Mouse (Mus musculus): ENCODE data around the gene Rtn2. TPM values are rescaled to one million over a fixed set of nuclear protein-coding genes. Genes with fewer than 3 reads are reported as not detected.
A peak's percentile ranks its signal among the peaks of the same experiment; 100 is the strongest.

Rtn2 gene
- total RNA-seq, 1 experiment, result 9.9 TPM

GRCm38 (mm10) chr7:19332709-19333352, 50.4 kb downstream of the Rtn2 start:
- peaks cover 2 to 7% of the 10 kb centered on the region in 2 experiments; a peak in 1 of 4 replicates for H3K4me1 ChIP-seq (ENCODE audit: control insufficient read depth in 2 of 2, insufficient read depth in 2 of 2, low read length in 2 of 2, poor library complexity in 1 of 2)
- no peaks in the 10 kb centered on the region for H3K36me3 ChIP-seq (ENCODE audit: control insufficient read depth, insufficient read depth, low read length, poor library complexity, severe bottlenecking)
- peak overlapping the region; percentile 64 to 74 for H3K4me3 ChIP-seq (ENCODE audit: insufficient read depth in 1 of 2, low read depth in 1 of 2, low read length in 2 of 2, poor library complexity in 1 of 2, severe bottlenecking in 1 of 2)
- no peaks in the 10 kb centered on the region for H3K9me3 ChIP-seq (ENCODE audit: control insufficient read depth, insufficient read depth, low read depth, low read length)
- H3K9ac ChIP-seq (ENCODE audit: insufficient read depth, low read depth, low read length, poor library complexity, severe bottlenecking), result peak overlapping the region; percentile 75
- DNase-seq (ENCODE audit: low read depth, low spot score), result no peak
- H3K27ac ChIP-seq (ENCODE audit: insufficient read depth, low read depth, low read length, poor library complexity, severe bottlenecking), result no peak overlapping the region
- TF ChIP-seq HCFC1 (IDR thresholded peaks at IDR 0.05; ENCODE audit: borderline replicate concordance, insufficient read depth, low read length), result 0 out of 2 replicates have a peak, but pooled peaks have one; percentile 16
- no peak for TF ChIP-seq MAFK (IDR thresholded peaks at IDR 0.05; ENCODE audit: insufficient read depth, low read depth, low read length)
- in situ Hi-C loops (cut with MboI; ENCODE audit: low sequenced_read_pairs in 2 of 2, unreplicated experiment in 2 of 2), result no loop called here

GRCm38 (mm10) chr7:19335583-19335982, 53.2 kb downstream of the Rtn2 start:
- peaks cover 2 to 5% of the 10 kb centered on the region in 2 experiments; a peak in 1 of 4 replicates for H3K4me1 ChIP-seq (ENCODE audit: control insufficient read depth in 2 of 2, insufficient read depth in 2 of 2, low read length in 2 of 2, poor library complexity in 1 of 2)
- DNase-seq (ENCODE audit: low read depth, low spot score), result no peak
- TF ChIP-seq MAFK (IDR thresholded peaks at IDR 0.05; ENCODE audit: insufficient read depth, low read depth, low read length) (no peak), ZC3H11A (IDR thresholded peaks at IDR 0.05; ENCODE audit: borderline replicate concordance, low read depth, low read length) (no peak), ZNF384 (IDR thresholded peaks at IDR 0.05; ENCODE audit: low read depth, low read length) (no peak), HCFC1 (IDR thresholded peaks at IDR 0.05; ENCODE audit: borderline replicate concordance, insufficient read depth, low read length) (no peak), CHD2 (IDR thresholded peaks at IDR 0.05; ENCODE audit: low read depth, low read length) (no peak)
- in situ Hi-C loops (cut with MboI; ENCODE audit: low sequenced_read_pairs in 2 of 2, unreplicated experiment in 2 of 2), result no loop called here
- no peaks in the 10 kb centered on the region for H3K9me3 ChIP-seq (ENCODE audit: control insufficient read depth, insufficient read depth, low read depth, low read length)
- H3K36me3 ChIP-seq (ENCODE audit: control insufficient read depth, insufficient read depth, low read length, poor library complexity, severe bottlenecking), result no peaks in the 10 kb centered on the region
- no peak overlapping the region for H3K9ac ChIP-seq (ENCODE audit: insufficient read depth, low read depth, low read length, poor library complexity, severe bottlenecking)
- no peak overlapping the region for H3K27ac ChIP-seq (ENCODE audit: insufficient read depth, low read depth, low read length, poor library complexity, severe bottlenecking)
- H3K4me3 ChIP-seq (ENCODE audit: insufficient read depth in 1 of 2, low read depth in 1 of 2, low read length in 2 of 2, poor library complexity in 1 of 2, severe bottlenecking in 1 of 2), result no peak overlapping the region

- DNase-seq (ENCODE audit: low read depth, low spot score), result no peak
- no peak overlapping the region for H3K4me3 ChIP-seq (ENCODE audit: insufficient read depth in 1 of 2, low read depth in 1 of 2, low read length in 2 of 2, poor library complexity in 1 of 2, severe bottlenecking in 1 of 2)
- no peaks in the 10 kb centered on the region for H3K36me3 ChIP-seq (ENCODE audit: control insufficient read depth, insufficient read depth, low read length, poor library complexity, severe bottlenecking)
- no peak overlapping the region for H3K9ac ChIP-seq (ENCODE audit: insufficient read depth, low read depth, low read length, poor library complexity, severe bottlenecking)
- no peaks in the 10 kb centered on the region for H3K9me3 ChIP-seq (ENCODE audit: control insufficient read depth, insufficient read depth, low read depth, low read length)
- no peak for TF ChIP-seq ZC3H11A (IDR thresholded peaks at IDR 0.05; ENCODE audit: borderline replicate concordance, low read depth, low read length)
- peaks cover 3 to 15% of the 10 kb centered on the region in 2 experiments; a peak in 2 of 4 replicates for H3K4me1 ChIP-seq (ENCODE audit: control insufficient read depth in 2 of 2, insufficient read depth in 2 of 2, low read length in 2 of 2, poor library complexity in 1 of 2)
- H3K27ac ChIP-seq (ENCODE audit: insufficient read depth, low read depth, low read length, poor library complexity, severe bottlenecking), result no peak overlapping the region
- in situ Hi-C loops (cut with MboI; ENCODE audit: low sequenced_read_pairs in 2 of 2, unreplicated experiment in 2 of 2), result no loop called here
Observed at GRCm38 (mm10) chr7:19337122-19337521, 54.7 kb downstream of the Rtn2 start.

- no peak for DNase-seq (ENCODE audit: low read depth, low spot score)
- TF ChIP-seq MAFK (IDR thresholded peaks at IDR 0.05; ENCODE audit: insufficient read depth, low read depth, low read length), result no peak
- TF ChIP-seq HCFC1 (IDR thresholded peaks at IDR 0.05; ENCODE audit: borderline replicate concordance, insufficient read depth, low read length), result no peak
- no peak for TF ChIP-seq ZNF384 (IDR thresholded peaks at IDR 0.05; ENCODE audit: low read depth, low read length)
- TF ChIP-seq CHD2 (IDR thresholded peaks at IDR 0.05; ENCODE audit: low read depth, low read length), result no peak
- no peak for TF ChIP-seq ZC3H11A (IDR thresholded peaks at IDR 0.05; ENCODE audit: borderline replicate concordance, low read depth, low read length)
- Histone ChIP-seq H3K4me1 (ENCODE audit: control insufficient read depth in 2 of 2, insufficient read depth in 2 of 2, low read length in 2 of 2, poor library complexity in 1 of 2) (peaks cover 1 to 16% of the 10 kb centered on the region in 2 experiments; a peak in 2 of 4 replicates), H3K27ac (ENCODE audit: insufficient read depth, low read depth, low read length, poor library complexity, severe bottlenecking) (no peak overlapping the region), H3K9ac (ENCODE audit: insufficient read depth, low read depth, low read length, poor library complexity, severe bottlenecking) (no peak overlapping the region), H3K4me3 (ENCODE audit: insufficient read depth in 1 of 2, low read depth in 1 of 2, low read length in 2 of 2, poor library complexity in 1 of 2, severe bottlenecking in 1 of 2) (no peak overlapping the region), H3K36me3 (ENCODE audit: control insufficient read depth, insufficient read depth, low read length, poor library complexity, severe bottlenecking) (no peaks in the 10 kb centered on the region), H3K9me3 (ENCODE audit: control insufficient read depth, insufficient read depth, low read depth, low read length) (no peaks in the 10 kb centered on the region)
- in situ Hi-C loops (cut with MboI; ENCODE audit: low sequenced_read_pairs in 2 of 2, unreplicated experiment in 2 of 2), result no loop called here
Observed at GRCm38 (mm10) chr7:19338060-19338459, 55.6 kb downstream of the Rtn2 start.

- TF ChIP-seq CHD2 (IDR thresholded peaks at IDR 0.05; ENCODE audit: low read depth, low read length) (no peak), ZC3H11A (IDR thresholded peaks at IDR 0.05; ENCODE audit: borderline replicate concordance, low read depth, low read length) (no peak), HCFC1 (IDR thresholded peaks at IDR 0.05; ENCODE audit: borderline replicate concordance, insufficient read depth, low read length) (no peak), ZNF384 (IDR thresholded peaks at IDR 0.05; ENCODE audit: low read depth, low read length) (no peak), MAFK (IDR thresholded peaks at IDR 0.05; ENCODE audit: insufficient read depth, low read depth, low read length) (no peak)
- Histone ChIP-seq H3K9ac (ENCODE audit: insufficient read depth, low read depth, low read length, poor library complexity, severe bottlenecking) (no peak overlapping the region), H3K27ac (ENCODE audit: insufficient read depth, low read depth, low read length, poor library complexity, severe bottlenecking) (no peak overlapping the region), H3K4me1 (ENCODE audit: control insufficient read depth in 2 of 2, insufficient read depth in 2 of 2, low read length in 2 of 2, poor library complexity in 1 of 2) (peaks cover 1 to 16% of the 10 kb centered on the region in 2 experiments; a peak in 2 of 4 replicates), H3K9me3 (ENCODE audit: control insufficient read depth, insufficient read depth, low read depth, low read length) (no peaks in the 10 kb centered on the region), H3K4me3 (ENCODE audit: insufficient read depth in 1 of 2, low read depth in 1 of 2, low read length in 2 of 2, poor library complexity in 1 of 2, severe bottlenecking in 1 of 2) (no peak overlapping the region), H3K36me3 (ENCODE audit: control insufficient read depth, insufficient read depth, low read length, poor library complexity, severe bottlenecking) (no peaks in the 10 kb centered on the region)
- no peak for DNase-seq (ENCODE audit: low read depth, low spot score)
- in situ Hi-C loops (cut with MboI; ENCODE audit: low sequenced_read_pairs in 2 of 2, unreplicated experiment in 2 of 2), result no loop called here
Observed at GRCm38 (mm10) chr7:19338596-19338995, 56.2 kb downstream of the Rtn2 start.
